Mouse (Mus musculus): ENCODE results near the gene Ifrd2.

- TF ChIP-seq CTCF (IDR thresholded peaks at IDR 0.05; ENCODE audit: low read depth) (no peak), EP300 (IDR thresholded peaks at IDR 0.05; ENCODE audit: low read depth) (no peak)
Measured at GRCm38 (mm10) chr9:107619546-107619879, 32.1 kb downstream of the Ifrd2 start.

Measured in liver, embryonic 14.5 days (tissue).